Mouse (Mus musculus) heart, postnatal 0 days (tissue): Measurements from ENCODE around the gene Prkn. TPM values are rescaled to one million over a fixed set of nuclear protein-coding genes. Genes with fewer than 3 reads are reported as not detected.

Source experiments
- ATAC-seq: fragments of 200-750 bp; cut with Nextera tagmentation; 2 replicates; pipeline ENCODE4 v1.8.0; 2017; ENCODE audit warnings: low read depth, moderate number of reproducible peaks, moderate library complexity; ENCODE audit not compliant: insufficient read depth
- DNase-seq: peaks from one replicate; pipeline ENCODE4 v3.0.0-alpha.2; 2016; ENCODE audit warnings: low spot score
- H3K27ac ChIP-seq: fragments of 300-500 bp; sonication (generic); 2 replicates; pipeline ENCODE4 v1.5.1; 2014; ENCODE audit warnings: low read depth, mild to moderate bottlenecking
- H3K27me3 ChIP-seq: fragments of 300-500 bp; sonication (generic); 2 replicates; pipeline ENCODE4 v1.6.1; 2014; ENCODE audit warnings: low read length, mixed read lengths; ENCODE audit not compliant: control insufficient read depth, insufficient read depth
- H3K36me3 ChIP-seq: fragments of 300-500 bp; sonication (generic); replicated peaks from 2 replicates; pipeline ENCODE4 v1.6.1; 2014; ENCODE audit warnings: low read length, mixed read lengths; ENCODE audit not compliant: control insufficient read depth, insufficient read depth
- H3K4me1 ChIP-seq: fragments of 300-500 bp; sonication (generic); 2 replicates; pipeline ENCODE4 v1.6.1; 2014; ENCODE audit warnings: antibody characterized with exemption; ENCODE audit not compliant: control insufficient read depth, insufficient read depth
- H3K4me2 ChIP-seq: fragments of 300-500 bp; sonication (generic); 2 replicates; pipeline ENCODE4 v1.6.1; 2014; ENCODE audit warnings: low read depth, mild to moderate bottlenecking, low read length, moderate library complexity
- H3K4me3 ChIP-seq: fragments of 300-500 bp; sonication (generic); 2 replicates; pipeline ENCODE4 v1.5.1; 2014; ENCODE audit warnings: low read depth, low read length
- H3K9ac ChIP-seq: fragments of 300-500 bp; sonication (generic); replicated peaks from 2 replicates; pipeline ENCODE4 v1.6.1; 2014; ENCODE audit warnings: low read depth, low read length, mixed read lengths
- H3K9me3 ChIP-seq: fragments of 300-500 bp; sonication (generic); replicated peaks from 2 replicates; pipeline ENCODE4 v1.6.1; 2016; ENCODE audit warnings: low read length; ENCODE audit not compliant: control insufficient read depth
- CTCF ChIP-seq: IDR thresholded peaks from 2 replicates; pipeline ENCODE4 v1.5.1; 2016; ENCODE audit warnings: antibody characterized with exemption, control low read depth, low read depth
- EP300 ChIP-seq: IDR thresholded peaks from 2 replicates; pipeline ENCODE4 v1.6.1; 2016; ENCODE audit warnings: antibody characterized with exemption, low read depth
- WGBS: fragments of 180-500 bp; shearing (Covaris S2); extraction: QIAGEN DNeasy Blood & Tissue Kit; methylation state at CpG from one replicate; pipeline ENCODE4 v1.1.7; 2014; 5-methylcytosine and 5-hydroxymethylcytosine counted together
- polyA plus RNA-seq: library from polyadenylated mRNA; unstranded; fragments of >200 nt; fragmentation: Nextera tagmentation; extraction: Ambion mirVana; gene quantifications from 2 replicates; pipeline ENCODE4 v1.2.1, GENCODE M21; 2015
- total RNA-seq: library from RNA; depleted of rRNA; stranded (reverse); fragments of >200 nt; gene quantifications from 2 replicates; pipeline ENCODE4 v1.2.3, GENCODE M21; 2014; ENCODE audit warnings: low replicate concordance

The Prkn gene
- total and polyA plus RNA-seq, 2 experiments from 2014 or later = 4.5 to 14.2 TPM

DNA sequence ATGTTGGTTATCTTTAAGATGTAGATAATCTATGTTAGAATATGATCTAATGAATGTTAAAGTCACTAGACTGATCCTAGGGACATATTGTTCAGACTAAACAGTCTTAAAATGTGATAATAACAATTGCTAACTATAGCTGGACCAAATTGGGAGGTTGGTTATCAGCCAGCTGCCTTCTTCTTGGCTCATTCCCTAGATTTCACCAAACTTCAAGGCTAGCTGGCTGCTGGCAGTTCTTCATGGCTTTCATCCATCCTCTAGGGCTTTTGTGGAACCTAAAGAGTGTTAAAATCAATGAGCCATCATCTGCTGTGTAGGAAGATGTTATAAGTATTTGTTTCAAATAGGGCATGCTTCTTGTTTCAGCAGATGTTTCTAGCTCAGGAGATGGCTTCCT is 431.7 kb downstream of the Prkn start:
- H3K27me3 ChIP-seq = no peaks in the 10 kb centered on the region
- H3K4me1 ChIP-seq = no peaks in the 10 kb centered on the region
- DNase-seq (no peak), ATAC-seq (no peak)
- no peak overlapping the region for H3K9ac ChIP-seq
- no peak overlapping the region for H3K4me3 ChIP-seq
- no peaks in the 10 kb centered on the region for H3K9me3 ChIP-seq
- no peak for TF ChIP-seq EP300
- no peak for TF ChIP-seq CTCF
- no peak overlapping the region for H3K4me2 ChIP-seq
- no peaks in the 10 kb centered on the region for H3K36me3 ChIP-seq
- H3K27ac ChIP-seq = no peak overlapping the region

GRCm38 (mm10) chr17:11284246-11284645 is 444.1 kb downstream of the Prkn start:
- Histone ChIP-seq H3K36me3 (no peaks in the 10 kb centered on the region), H3K4me1 (no peaks in the 10 kb centered on the region), H3K27me3 (no peaks in the 10 kb centered on the region), H3K4me2 (no peak overlapping the region), H3K4me3 (no peak overlapping the region), H3K9me3 (0 out of 2 replicates have a peak, but pooled peaks cover 3% of the 10 kb centered on the region), H3K9ac (no peak overlapping the region), H3K27ac (no peak overlapping the region)
- TF ChIP-seq CTCF = no peak
- TF ChIP-seq EP300 = no peak
- DNase-seq = no peak
- no peak for ATAC-seq
- 72% methylated on average over 4 of the region's 4 CpGs for whole genome bisulfite sequencing

DNA sequence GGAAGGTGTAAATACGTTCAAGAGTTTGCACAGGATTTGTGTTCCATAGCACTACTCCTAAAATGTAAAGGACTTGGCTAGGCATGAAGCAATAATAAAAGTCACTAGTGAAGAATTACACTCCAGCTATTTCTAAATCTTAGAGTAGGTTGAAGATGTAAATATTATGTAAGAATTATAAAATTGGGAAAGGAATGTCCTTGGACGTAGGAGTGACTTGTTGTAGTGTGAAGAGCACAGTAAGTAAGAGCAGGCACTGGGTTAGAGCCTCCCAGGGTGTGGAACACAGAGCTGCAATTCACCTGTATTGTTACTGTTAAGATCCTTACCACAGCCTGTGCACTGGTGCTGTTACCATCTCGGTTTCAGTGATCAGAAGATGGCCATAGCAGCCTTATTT is 450.0 kb downstream of the Prkn start:
- Histone ChIP-seq H3K4me3 (no peak overlapping the region), H3K27me3 (no peaks in the 10 kb centered on the region), H3K9ac (no peak overlapping the region), H3K27ac (no peak overlapping the region), H3K4me1 (no peaks in the 10 kb centered on the region), H3K9me3 (no peaks in the 10 kb centered on the region), H3K36me3 (no peaks in the 10 kb centered on the region), H3K4me2 (no peak overlapping the region)
- WGBS = 69% methylated on average over 3 of the region's 3 CpGs
- ATAC-seq (no peak), DNase-seq (no peak)
- TF ChIP-seq EP300 (no peak), CTCF (no peak)

DNA sequence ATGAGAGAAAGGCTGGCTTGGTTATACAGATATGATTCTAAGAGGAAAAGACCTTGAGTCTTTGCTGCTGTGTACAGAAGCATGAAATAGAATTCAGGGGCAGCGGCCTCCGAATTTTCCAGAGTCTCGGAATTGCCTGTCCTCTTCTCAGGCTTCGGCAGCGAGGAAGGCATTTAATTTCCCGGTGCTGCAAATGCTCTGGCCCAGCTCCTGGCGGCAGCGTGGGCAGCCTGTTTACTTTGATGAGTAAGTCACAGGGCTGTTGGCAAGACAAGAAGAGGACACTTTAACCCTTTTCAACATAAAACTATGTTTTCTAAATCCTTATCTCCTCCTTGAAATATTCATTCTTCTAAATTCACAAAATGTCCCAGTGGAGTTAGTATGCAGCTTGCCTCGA is 462.9 kb downstream of the Prkn start:
- Histone ChIP-seq H3K4me2 (no peak overlapping the region), H3K4me3 (no peak overlapping the region), H3K27me3 (no peaks in the 10 kb centered on the region), H3K4me1 (no peaks in the 10 kb centered on the region), H3K9me3 (no peaks in the 10 kb centered on the region), H3K36me3 (no peaks in the 10 kb centered on the region), H3K9ac (no peak overlapping the region), H3K27ac (no peak overlapping the region)
- WGBS = 70% methylated on average over 9 of the region's 9 CpGs
- no peak for DNase-seq
- TF ChIP-seq EP300 = no peak
- TF ChIP-seq CTCF = no peak
- no peak for ATAC-seq

DNA sequence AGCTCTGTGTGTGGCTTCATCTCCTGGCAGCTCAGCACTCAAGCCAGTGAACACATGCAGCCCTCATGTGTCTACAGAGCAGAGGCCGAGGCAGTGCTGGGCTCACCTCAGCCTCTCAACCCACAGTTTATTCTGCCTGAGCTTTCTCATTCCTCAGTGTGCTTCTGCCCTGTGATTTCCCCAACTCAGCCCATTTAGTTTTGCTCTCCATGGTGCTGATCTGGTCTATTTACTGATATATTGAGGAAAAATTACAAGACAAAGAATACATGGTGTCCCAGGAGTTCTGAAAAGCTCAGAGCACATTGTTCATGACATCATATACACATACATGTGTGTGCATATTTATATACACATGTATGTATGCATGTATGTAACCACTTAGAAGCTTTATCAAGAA is 469.7 kb downstream of the Prkn start:
- Histone ChIP-seq H3K27me3 (no peaks in the 10 kb centered on the region), H3K36me3 (no peaks in the 10 kb centered on the region), H3K9me3 (no peaks in the 10 kb centered on the region), H3K4me2 (no peak overlapping the region), H3K4me3 (no peak overlapping the region), H3K9ac (no peak overlapping the region), H3K4me1 (no peaks in the 10 kb centered on the region), H3K27ac (no peak overlapping the region)
- WGBS = 16% methylated on average over 1 of the region's 1 CpGs
- ATAC-seq (no peak), DNase-seq (no peak)
- no peak for TF ChIP-seq EP300
- no peak for TF ChIP-seq CTCF

- no peak for ATAC-seq
Measured at GRCm38 (mm10) chr17:11314163-11314562, 474.0 kb downstream of the Prkn start.

More at GRCm38 (mm10) chr17:11314163-11314562, 474.0 kb downstream of the Prkn start:
- no peak overlapping the region for H3K4me2 ChIP-seq
- no peak overlapping the region for H3K27ac ChIP-seq
- WGBS = 67% methylated on average over 2 of the region's 2 CpGs
- H3K4me3 ChIP-seq = no peak overlapping the region
- H3K9ac ChIP-seq = no peak overlapping the region
- TF ChIP-seq EP300 (no peak), CTCF (no peak)
- no peaks in the 10 kb centered on the region for H3K36me3 ChIP-seq
- H3K4me1 ChIP-seq = no peaks in the 10 kb centered on the region
- no peak for DNase-seq
- no peaks in the 10 kb centered on the region for H3K27me3 ChIP-seq
- H3K9me3 ChIP-seq = no peaks in the 10 kb centered on the region
